Mouse (Mus musculus): ENCODE results near the gene Olfr1535. TPM values are rescaled to one million over a fixed set of nuclear protein-coding genes. Genes with fewer than 3 reads are reported as not detected.

Gene Olfr1535
- polyA plus RNA-seq (2014; fragmentation: Nextera tagmentation; extraction: Ambion mirVana) = 0.09 TPM in 1 of 2 replicates, not detected in the other

- DNase-seq = no peak
- H3K9me3 ChIP-seq (ENCODE audit: low read depth, low read length) = no peaks in the 10 kb centered on the region
- TF ChIP-seq CTCF (IDR thresholded peaks at IDR 0.05; ENCODE audit: low read depth) = no peak
- H3K4me1 ChIP-seq (ENCODE audit: insufficient read depth) = no peaks in the 10 kb centered on the region
- no peak within 1 kb of the TSS for H3K27ac ChIP-seq (ENCODE audit: low read depth)
- no peak within 1 kb of the TSS for H3K9ac ChIP-seq
- H3K4me3 ChIP-seq (ENCODE audit: low read depth, low read length) = no peak within 1 kb of the TSS
- no peaks in the 10 kb centered on the region for H3K27me3 ChIP-seq (ENCODE audit: insufficient read depth, low read length)
- no peaks in the 10 kb centered on the region for H3K36me3 ChIP-seq (ENCODE audit: insufficient read depth)
- ATAC-seq (ENCODE audit: insufficient read depth) = no peak
- H3K4me2 ChIP-seq = no peak within 1 kb of the TSS
- 36% methylated on average over 1 of the region's 1 CpGs for WGBS
Observed at GRCm38 (mm10) chr13:21559793-21560192, at the start of gene Olfr1535. Olfr1535 (minus strand) TSS chr13:21559893.

GRCm38 (mm10) chr13:21591618-21592017 lies 31.9 kb upstream of the Olfr1535 start:
- WGBS = 57% methylated on average over 2 of the region's 2 CpGs
- no peak for TF ChIP-seq CTCF (IDR thresholded peaks at IDR 0.05; ENCODE audit: low read depth)
- DNase-seq = no peak

GRCm38 (mm10) chr13:21581659-21582058 lies 22.0 kb upstream of the Olfr1535 start, which contains the start of gene Olfr1364:
Olfr1364 (minus strand) TSS chr13:21581759.
- H3K27ac ChIP-seq (ENCODE audit: low read depth) = no peak within 1 kb of the TSS
- DNase-seq (no peak), ATAC-seq (ENCODE audit: insufficient read depth) (no peak)
- H3K36me3 ChIP-seq (ENCODE audit: insufficient read depth) = no peaks in the 10 kb centered on the region
- H3K4me3 ChIP-seq (ENCODE audit: low read depth, low read length) = no peak within 1 kb of the TSS
- WGBS = 79% methylated on average over 2 of the region's 2 CpGs
- H3K4me2 ChIP-seq = no peak within 1 kb of the TSS
- no peaks in the 10 kb centered on the region for H3K27me3 ChIP-seq (ENCODE audit: insufficient read depth, low read length)
- no peak within 1 kb of the TSS for H3K9ac ChIP-seq
- no peaks in the 10 kb centered on the region for H3K4me1 ChIP-seq (ENCODE audit: insufficient read depth)
- TF ChIP-seq CTCF (IDR thresholded peaks at IDR 0.05; ENCODE audit: low read depth) = no peak
- H3K9me3 ChIP-seq (ENCODE audit: low read depth, low read length) = no peaks in the 10 kb centered on the region

More at GRCm38 (mm10) chr13:21591618-21592017, 31.9 kb upstream of the Olfr1535 start:
- no peak overlapping the region for H3K27ac ChIP-seq (ENCODE audit: low read depth)
- no peaks in the 10 kb centered on the region for H3K36me3 ChIP-seq (ENCODE audit: insufficient read depth)
- no peaks in the 10 kb centered on the region for H3K27me3 ChIP-seq (ENCODE audit: insufficient read depth, low read length)
- H3K9me3 ChIP-seq (ENCODE audit: low read depth, low read length) = peaks cover 3% of the 10 kb centered on the region; the same call in 1 of the 2 replicates
- ATAC-seq (ENCODE audit: insufficient read depth) = no peak
- no peaks in the 10 kb centered on the region for H3K4me1 ChIP-seq (ENCODE audit: insufficient read depth)
- H3K4me3 ChIP-seq (ENCODE audit: low read depth, low read length) = no peak overlapping the region
- H3K9ac ChIP-seq = no peak overlapping the region
- H3K4me2 ChIP-seq = no peak overlapping the region

GRCm38 (mm10) chr13:21550416-21551110 lies 9.1 kb downstream of the Olfr1535 start:
- no peaks in the 10 kb centered on the region for H3K36me3 ChIP-seq (ENCODE audit: insufficient read depth)
- no peaks in the 10 kb centered on the region for H3K9me3 ChIP-seq (ENCODE audit: low read depth, low read length)
- no peaks in the 10 kb centered on the region for H3K27me3 ChIP-seq (ENCODE audit: insufficient read depth, low read length)
- no peak overlapping the region for H3K4me3 ChIP-seq (ENCODE audit: low read depth, low read length)
- no peaks in the 10 kb centered on the region for H3K4me1 ChIP-seq (ENCODE audit: insufficient read depth)
- 34% methylated on average over 3 of the region's 3 CpGs for WGBS
- H3K27ac ChIP-seq (ENCODE audit: low read depth) = no peak overlapping the region
- ATAC-seq (ENCODE audit: insufficient read depth) (no peak), DNase-seq (peak; percentile 26)
- TF ChIP-seq CTCF (IDR thresholded peaks at IDR 0.05; ENCODE audit: low read depth) = no peak
- no peak overlapping the region for H3K4me2 ChIP-seq
- H3K9ac ChIP-seq = no peak overlapping the region

GRCm38 (mm10) chr13:21549487-21549886 lies 10.2 kb downstream of the Olfr1535 start:
- no peak overlapping the region for H3K4me3 ChIP-seq (ENCODE audit: low read depth, low read length)
- DNase-seq = no peak
- no peaks in the 10 kb centered on the region for H3K4me1 ChIP-seq (ENCODE audit: insufficient read depth)
- no peak for TF ChIP-seq CTCF (IDR thresholded peaks at IDR 0.05; ENCODE audit: low read depth)
- no peak overlapping the region for H3K4me2 ChIP-seq
- WGBS = 87% methylated on average over 3 of the region's 3 CpGs
- no peak for ATAC-seq (ENCODE audit: insufficient read depth)
- H3K27ac ChIP-seq (ENCODE audit: low read depth) = no peak overlapping the region
- H3K9me3 ChIP-seq (ENCODE audit: low read depth, low read length) = no peaks in the 10 kb centered on the region
- H3K9ac ChIP-seq = no peak overlapping the region
- no peaks in the 10 kb centered on the region for H3K36me3 ChIP-seq (ENCODE audit: insufficient read depth)
- no peaks in the 10 kb centered on the region for H3K27me3 ChIP-seq (ENCODE audit: insufficient read depth, low read length)

GRCm38 (mm10) chr13:21542708-21543107 lies 17.0 kb downstream of the Olfr1535 start, which contains the start of gene Olfr1366:
Olfr1366 (minus strand) TSS chr13:21542808.
- TF ChIP-seq CTCF (IDR thresholded peaks at IDR 0.05; ENCODE audit: low read depth) = no peak
- Histone ChIP-seq H3K9me3 (ENCODE audit: low read depth, low read length) (no peaks in the 10 kb centered on the region), H3K27me3 (ENCODE audit: insufficient read depth, low read length) (no peaks in the 10 kb centered on the region), H3K27ac (ENCODE audit: low read depth) (no peak within 1 kb of the TSS), H3K4me1 (ENCODE audit: insufficient read depth) (no peaks in the 10 kb centered on the region), H3K36me3 (ENCODE audit: insufficient read depth) (no peaks in the 10 kb centered on the region), H3K4me3 (ENCODE audit: low read depth, low read length) (no peak within 1 kb of the TSS), H3K4me2 (no peak within 1 kb of the TSS), H3K9ac (no peak within 1 kb of the TSS)
- ATAC-seq (ENCODE audit: insufficient read depth) (no peak), DNase-seq (no peak)
- 85% methylated on average over 1 of the region's 1 CpGs for WGBS

- H3K4me1 ChIP-seq (ENCODE audit: insufficient read depth) = peaks cover 6% of the 10 kb centered on the region
- peak within 1 kb of the TSS; percentile 97 for H3K9ac ChIP-seq
- WGBS = 0% methylated on average over 39 of the region's 39 CpGs
- peak within 1 kb of the TSS; percentile 97 for H3K27ac ChIP-seq (ENCODE audit: low read depth)
- TF ChIP-seq CTCF (IDR thresholded peaks at IDR 0.05; ENCODE audit: low read depth) = no peak
- H3K4me2 ChIP-seq = peak within 1 kb of the TSS; percentile 63
- peak within 1 kb of the TSS; percentile 83 for H3K4me3 ChIP-seq (ENCODE audit: low read depth, low read length)
- ATAC-seq (ENCODE audit: insufficient read depth) (peak; percentile 99), DNase-seq (peak; percentile 94)
- H3K27me3 ChIP-seq (ENCODE audit: insufficient read depth, low read length) = no peaks in the 10 kb centered on the region
- H3K36me3 ChIP-seq (ENCODE audit: insufficient read depth) = peaks cover 13% of the 10 kb centered on the region
- no peaks in the 10 kb centered on the region for H3K9me3 ChIP-seq (ENCODE audit: low read depth, low read length)
Observed at GRCm38 (mm10) chr13:21530781-21531201, 28.9 kb downstream of the Olfr1535 start, which contains the start of gene Zkscan8. Zkscan8 (minus strand) TSS chr13:21531120.

Measured in lung, embryonic 14.5 days (tissue).